Mouse (Mus musculus): Measurements from ENCODE around the gene Rap2c.

Rap2c gene

GRCm38 (mm10) chrX:50968157-50968932, 49.5 kb downstream of the Rap2c start:
- DNase-seq, result no peak

GRCm38 (mm10) chrX:50965157-50965556, 52.7 kb downstream of the Rap2c start:
- no peak for DNase-seq

GRCm38 (mm10) chrX:50962955-50963354, 54.9 kb downstream of the Rap2c start:
- no peak for DNase-seq

All from retina, postnatal 1 day (tissue).